Mouse (Mus musculus) kidney, adult 8-10 months (tissue): Measurements from ENCODE around the gene 1700001O22Rik.
A peak's percentile ranks its signal among the peaks of the same experiment; 100 is the strongest.

Source experiments
- DNase-seq, 2 experiments: peaks; one replicate each; pipeline ENCODE4 v3.0.0; 2022

Gene 1700001O22Rik

DNA sequence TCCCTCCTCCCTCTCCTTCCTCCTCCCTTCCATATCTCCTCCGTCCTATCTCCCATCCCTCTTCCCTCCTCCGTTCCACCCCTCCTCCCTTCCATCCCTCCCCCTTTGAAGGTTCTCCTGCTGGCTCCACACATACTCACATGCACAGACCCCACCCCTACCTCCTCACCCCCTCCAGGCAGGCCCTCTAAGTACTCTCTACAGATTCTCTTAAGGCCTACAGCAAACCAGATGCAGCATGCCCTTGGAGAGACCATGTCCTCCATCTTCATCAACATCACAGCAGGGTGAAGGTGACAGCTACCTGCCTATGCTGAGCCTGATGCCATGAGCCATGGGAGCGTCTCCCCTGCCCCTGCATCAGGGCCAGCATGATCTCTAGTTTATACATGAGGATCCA is 26.2 kb downstream of the 1700001O22Rik start:
- DNase-seq: no peak

DNA sequence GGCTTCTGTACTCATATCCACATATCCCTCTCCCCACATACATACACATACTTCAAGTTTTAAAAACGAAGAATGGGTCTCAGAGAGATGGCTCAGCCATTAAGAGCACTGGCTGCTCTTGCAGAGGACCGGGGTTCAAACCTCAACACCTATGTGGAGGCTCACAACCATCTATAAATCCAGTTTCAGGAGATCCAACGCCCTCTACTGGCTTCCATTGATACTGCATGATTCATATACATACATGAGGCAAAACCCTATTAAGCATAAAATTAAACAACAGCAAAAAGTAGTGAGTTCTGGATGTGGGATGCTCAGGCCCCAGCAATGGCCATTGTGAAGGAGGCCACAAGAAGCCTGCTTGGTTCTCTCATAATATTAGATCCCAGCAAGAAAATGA is 27.5 kb downstream of the 1700001O22Rik start:
- DNase-seq: no peak

DNA sequence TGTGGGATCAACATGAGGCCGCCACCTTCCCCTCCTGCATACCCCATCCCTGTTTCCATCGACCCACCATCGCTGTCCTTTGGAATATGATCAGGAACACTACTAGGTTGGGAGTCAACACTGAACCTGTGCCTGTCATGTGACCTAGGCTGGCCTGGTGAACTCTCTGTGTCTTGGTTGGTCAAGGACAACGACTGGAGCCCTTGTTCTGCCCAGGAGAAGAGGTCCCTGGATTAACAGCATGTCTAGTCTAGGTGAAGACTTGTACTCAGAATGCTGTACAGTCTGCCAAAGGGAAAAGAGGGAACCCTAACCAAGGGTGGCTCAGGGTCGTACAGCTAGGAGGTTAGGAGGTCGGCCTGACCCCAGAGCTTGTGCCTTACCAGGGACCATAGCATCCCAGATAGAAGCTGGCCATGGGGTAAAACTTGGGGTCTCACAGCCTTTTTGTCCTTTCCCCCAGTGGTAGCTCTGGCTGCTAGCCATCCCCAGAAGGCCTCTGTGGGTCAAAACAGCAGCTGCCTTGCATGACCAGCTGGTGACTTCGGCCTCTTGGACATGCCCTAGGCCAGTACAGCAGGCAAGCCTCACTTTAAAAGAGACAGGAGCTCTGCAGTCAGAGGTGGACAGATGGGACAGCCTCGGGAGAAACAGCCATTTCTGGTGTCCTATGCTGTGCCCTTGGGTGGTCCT is 30.0 kb downstream of the 1700001O22Rik start:
- peak in 1 of 2 experiments; percentile 50 for DNase-seq

DNA sequence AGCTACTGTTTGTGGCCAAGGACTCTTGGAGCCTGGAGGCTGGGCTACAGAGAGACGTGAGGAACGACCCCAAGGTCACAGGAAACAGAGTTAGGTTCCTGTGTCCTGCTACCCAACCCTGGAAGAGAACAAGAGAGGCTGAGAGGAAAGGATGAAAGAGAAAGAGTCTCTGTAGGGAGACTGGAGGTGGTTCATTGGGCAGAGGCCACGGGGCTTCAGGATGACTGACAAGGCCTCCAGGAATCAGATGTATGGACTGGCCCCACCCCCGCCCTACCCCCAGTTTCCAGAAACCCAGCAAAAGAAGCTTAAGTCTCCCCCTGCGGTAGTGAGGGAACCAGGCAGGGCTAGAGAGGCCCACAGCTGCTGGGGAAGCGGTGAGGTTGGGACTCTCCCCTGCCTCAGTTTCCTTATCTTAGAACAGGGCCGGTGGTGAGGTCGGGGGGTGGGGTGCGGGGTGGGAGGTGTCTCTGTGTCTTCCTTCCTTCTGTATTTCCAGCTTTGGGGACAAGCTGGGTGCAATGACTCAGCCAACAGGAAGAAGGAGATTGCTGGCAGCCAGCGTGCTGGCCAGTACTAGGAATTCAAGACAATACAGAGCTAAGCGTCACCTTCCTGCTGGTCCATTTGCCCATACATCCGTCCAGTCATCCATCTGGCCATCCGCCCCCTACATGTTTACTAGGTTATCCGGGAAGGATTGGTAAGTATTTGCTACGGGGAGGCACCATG is 30.7 kb downstream of the 1700001O22Rik start:
- DNase-seq: peak in 1 of 2 experiments; percentile 52

DNA sequence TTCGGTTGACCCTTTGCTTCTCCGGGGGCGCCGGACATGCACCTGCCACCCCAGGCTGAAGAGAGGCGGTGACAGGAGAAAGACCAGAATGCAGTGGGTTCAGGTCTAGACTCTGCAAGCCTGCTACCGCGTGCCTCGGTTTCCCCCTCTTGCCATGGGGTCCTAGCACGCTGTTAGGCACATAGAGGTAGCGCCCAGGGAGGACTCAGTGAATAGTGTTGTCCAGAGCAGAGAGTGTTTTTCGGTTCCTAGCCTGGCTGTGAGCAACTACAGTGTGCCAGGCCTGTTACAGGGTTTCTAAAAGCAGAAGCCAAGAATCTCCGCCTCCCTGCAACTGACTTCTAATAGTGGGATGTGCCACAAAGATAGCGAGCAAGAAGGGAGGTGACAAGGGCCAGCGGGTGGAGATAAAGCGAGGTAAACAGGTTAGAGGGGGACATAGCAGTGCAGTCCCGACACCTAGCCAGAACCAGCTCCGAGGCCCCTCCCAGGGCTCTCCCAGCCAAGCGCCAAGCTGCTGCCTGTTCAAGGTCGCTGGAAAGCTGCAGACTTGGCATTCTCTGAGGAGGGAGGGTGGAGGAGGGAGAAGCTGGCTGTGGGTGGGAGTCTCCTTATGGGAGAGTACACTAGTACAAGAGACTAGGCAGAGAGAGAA is 31.5 kb downstream of the 1700001O22Rik start:
- peak; percentile 88 to 92 for DNase-seq

DNA sequence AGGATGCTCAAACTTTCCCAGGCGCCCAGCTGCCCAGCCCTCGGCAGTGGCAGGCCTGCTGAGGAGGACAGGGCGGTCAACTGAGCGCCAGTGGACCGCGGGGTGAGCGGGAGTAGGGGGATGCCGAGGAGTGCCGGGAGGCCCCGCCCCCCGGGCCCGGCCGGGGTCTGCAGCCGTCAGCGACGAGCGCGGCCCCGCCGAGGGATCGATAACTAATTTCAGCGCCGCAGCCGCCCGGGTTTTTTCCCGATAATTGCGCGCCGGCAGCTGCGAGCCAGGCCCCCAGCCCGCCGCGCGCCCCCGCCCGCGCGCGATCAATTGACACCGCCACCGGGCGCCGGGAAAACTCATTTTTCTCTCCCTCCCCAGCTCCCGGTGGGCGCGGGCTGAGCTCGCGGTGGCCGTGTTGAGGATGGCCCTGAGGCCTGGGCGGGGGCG is 32.1 kb downstream of the 1700001O22Rik start:
- no peak for DNase-seq

DNA sequence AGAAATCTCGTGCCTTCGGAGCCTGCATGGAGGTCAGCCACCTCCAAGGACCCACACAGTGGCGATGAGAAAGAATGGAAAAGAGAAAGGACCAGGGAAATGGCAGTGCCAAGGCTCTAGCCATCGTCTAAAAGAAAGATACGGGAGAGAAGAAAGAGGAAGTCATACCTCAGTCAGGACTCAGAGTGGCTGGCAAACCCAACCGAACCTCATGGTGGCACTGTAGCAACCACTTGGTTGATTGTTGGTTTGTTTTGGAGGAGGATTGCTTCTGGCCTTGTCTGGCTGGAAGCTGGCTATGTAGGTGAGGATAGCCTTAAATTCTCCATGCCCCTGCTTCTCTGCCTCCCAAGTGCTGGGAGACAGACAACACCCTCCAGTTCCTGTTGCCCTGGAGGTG is 34.3 kb downstream of the 1700001O22Rik start:
- no peak for DNase-seq

DNA sequence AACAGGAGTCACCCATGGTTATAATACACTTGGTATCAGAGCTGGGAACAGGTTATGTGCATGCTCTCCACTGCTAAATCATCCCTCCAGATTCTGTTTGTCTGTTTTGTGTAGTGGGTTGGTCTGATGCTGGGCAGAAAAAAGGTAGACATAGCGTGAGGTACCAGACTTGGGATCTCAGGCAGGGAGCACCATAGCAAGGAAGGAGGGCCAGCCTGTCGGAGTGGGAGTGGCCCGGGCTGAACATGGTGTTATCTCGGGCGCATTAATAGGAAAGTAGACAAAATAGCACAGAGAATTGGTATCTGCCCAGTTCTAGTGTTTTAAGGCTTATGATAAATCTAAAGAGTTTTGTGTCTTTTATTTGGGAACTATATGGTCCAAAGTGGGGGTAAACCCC is 34.9 kb downstream of the 1700001O22Rik start:
- no peak for DNase-seq

DNA sequence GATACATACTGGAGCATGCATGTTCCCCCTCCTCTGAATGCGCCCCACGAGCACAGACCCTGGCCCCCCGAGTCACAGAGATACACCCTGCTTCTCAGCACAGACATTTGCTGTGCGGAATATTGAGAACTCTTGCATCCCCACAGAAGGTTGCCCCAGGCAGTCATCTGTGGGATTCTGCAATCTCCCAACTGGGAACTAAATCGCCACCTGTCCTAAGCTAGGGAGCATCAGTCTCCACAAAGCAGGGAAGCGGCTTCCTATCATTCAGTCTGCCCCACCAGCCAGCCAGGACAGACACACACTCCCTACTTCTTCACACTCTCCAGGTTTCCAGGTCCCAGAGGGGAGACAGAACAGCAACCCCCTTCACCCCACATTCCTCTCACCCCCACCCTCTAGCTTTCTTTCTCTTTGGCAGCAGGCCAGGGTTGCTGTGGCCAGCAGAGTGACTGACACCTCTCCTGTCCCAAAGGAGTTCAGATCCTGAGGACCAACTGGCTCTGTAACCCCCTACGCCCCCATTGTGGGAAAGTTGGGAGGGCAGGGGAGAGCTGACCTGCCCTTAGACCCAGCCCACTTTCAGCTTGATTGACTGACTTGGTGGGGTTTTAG is 35.7 kb downstream of the 1700001O22Rik start:
- DNase-seq: no peak

DNA sequence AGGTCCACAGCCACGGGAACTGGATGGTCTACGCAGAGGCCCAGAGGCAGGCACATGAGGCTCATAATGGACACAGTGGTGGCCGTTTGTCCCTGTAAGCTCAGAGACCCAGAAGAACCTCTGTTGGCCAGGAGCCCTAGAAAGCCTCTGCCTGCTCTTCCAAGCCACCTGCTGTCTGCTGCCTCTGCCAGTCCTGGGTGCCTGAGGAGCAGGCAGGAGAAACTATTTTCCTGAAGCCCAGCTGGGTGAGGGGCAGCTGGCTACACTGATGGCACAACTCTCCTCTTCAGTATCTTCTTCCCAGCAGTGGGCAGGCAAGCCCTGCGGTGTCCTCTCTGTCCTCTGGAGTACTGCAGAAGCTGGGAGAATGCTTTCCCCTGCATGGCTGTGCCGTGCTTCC is 37.0 kb downstream of the 1700001O22Rik start:
- DNase-seq: no peak

DNA sequence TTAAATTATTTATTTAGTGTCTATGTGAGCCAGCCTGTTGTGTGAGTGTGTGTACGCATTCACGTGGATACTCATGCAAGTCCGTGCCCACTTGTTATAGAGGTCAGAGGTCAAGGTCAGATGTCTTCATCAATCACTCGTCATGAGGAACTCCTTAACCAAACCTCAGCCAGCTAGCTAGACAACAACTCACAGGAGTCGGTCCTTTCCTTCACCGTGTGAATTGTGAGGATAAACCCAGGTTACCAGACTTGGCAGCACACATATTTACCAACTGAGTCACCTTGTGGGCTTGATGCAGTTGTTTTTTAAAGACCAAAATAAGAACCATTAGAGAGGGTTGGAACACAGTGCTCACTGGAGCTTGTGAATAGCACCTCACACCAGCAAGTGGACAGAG is 42.8 kb downstream of the 1700001O22Rik start:
- peak in 1 of 2 experiments; percentile 34 for DNase-seq

DNA sequence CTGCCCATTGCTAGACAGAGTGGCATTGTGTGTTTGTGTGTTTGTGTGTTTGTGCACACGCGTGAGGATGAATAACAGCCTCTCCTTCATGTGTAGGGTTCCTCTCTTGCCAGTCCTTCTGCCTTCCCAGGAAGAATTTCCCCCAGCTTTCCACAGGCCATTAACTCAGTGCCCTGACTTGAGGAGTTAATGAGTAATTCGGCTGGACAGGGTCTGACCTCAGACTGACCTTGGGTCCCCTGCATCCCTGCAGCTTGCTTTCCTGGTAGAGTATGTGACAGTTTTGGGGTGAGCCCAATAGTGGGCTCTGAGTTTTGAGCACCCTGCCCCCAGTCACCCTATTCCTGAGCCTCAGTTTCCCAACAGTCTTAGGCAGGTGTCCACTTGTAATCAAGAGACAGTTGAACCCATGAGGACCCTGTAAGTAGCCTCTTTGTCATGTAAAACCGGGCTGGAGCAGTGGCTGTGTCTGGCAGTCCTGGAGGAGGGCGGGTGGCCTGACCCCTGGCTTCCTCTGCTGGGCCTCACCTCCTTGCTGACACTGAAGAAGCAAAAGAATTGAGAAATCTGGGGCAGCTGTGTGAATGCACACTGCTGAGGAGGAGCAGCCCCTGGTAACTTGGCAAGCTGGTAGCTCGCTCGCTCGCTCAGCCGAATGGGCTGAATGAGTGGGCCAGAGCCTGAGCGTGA is 43.5 kb downstream of the 1700001O22Rik start:
- DNase-seq: peak; percentile 85 to 90

DNA sequence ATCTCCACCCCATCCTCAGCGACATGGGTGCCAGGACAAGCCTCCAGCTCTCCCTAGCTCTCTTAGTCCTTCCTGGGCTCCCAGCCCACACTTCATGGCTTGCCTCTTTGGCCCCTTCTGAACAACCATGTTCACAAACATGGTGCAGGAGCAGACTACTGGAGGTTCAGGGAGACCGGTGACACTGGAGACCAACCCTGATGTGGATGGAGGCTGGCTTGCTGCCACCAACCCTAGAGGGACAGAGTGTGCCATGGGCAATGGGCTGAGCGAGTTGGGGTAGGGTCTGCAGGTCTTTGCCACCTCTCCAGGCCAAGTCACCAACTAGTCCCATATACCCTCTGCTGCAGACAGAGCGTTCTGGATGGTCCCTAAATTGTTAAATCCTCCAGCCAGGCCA is 44.0 kb downstream of the 1700001O22Rik start:
- DNase-seq: peak in 1 of 2 experiments; percentile 38

DNA sequence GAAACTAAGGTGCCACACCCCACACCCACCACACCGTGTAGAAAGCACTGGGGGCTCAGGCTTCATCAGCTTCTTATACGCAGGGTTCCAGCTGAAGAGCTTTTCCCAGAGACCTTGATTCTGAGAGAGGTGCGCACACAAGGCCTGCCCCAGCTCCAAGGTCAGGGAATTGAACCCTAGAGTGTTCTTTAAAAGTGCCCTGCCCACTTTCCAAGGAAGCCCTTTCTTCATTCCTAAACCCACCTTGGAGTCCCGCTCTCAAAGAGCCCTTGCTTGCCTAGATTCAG is 44.4 kb downstream of the 1700001O22Rik start:
- no peak for DNase-seq

DNA sequence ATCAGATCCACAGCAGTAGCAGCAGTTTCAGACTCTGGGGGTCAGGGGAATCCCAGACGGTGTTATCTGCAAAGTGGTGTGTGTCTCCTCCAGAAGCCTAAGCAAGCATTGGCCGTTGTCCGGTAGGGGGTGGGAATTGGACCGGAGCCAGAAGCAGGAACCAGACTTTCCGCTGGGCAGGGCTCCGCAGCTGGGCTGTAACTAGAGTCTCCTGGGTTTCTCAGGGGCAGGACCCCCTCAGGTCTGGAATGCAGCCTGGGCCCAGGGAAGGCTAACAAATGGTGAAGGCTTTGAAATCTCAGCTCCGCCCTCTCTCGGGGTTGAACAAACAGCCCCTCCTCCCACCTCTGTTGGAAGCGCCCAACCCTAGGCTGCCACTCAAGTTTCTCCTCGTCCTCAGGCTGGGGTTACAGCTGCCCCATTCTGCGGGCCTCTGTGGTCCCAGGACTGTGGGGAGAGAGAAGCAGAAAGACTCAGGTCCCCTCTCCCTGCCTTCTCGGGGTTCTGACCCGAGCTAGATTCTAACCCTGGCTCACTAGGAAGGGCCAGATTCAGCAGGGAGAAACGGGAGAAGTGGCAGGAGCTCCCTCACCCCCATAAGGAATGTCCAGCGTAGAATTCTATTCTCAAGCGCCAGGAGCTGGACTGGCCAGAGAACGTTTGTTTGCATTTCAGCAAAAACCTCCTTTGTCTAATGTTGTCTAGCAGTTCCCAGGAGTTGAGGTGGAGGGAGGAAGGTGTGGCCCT is 44.9 kb downstream of the 1700001O22Rik start:
- DNase-seq: peak; percentile 96 to 97

DNA sequence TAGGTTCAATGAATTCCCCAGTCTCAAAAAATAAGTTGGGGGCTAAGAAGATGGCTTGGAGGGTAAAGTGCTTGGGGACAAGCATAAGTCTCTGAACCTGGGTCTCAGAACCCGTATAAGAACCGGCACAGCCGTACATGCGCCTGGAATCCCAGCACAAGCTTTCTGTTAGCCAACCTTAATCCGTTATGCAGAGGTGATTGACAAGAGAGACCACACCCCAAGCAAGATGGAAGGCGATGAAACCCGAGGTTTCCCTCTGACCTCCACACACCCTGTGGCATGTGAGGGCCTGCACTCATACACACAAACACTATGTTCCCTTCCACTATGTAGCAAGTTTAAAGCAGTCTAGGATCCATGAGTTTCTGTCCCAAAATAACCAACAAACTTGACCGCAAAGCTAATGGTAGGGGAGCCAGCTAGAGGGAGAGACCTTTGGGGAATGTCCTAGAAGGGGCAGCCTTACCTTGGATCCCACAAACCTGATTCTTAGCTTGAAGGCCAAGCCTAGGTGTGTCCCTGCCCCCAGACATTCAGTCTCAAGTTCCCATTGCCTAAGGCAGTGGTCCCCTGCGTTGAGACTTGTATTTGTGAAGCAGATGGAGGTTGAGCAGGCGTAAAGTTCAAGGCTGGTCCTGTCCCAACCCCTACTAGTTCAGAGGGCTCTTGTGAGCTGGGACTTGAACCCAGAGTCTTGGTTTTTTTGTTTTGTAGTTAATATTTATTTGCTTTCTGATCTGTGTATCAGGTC is 46.3 kb downstream of the 1700001O22Rik start:
- DNase-seq: no peak

DNA sequence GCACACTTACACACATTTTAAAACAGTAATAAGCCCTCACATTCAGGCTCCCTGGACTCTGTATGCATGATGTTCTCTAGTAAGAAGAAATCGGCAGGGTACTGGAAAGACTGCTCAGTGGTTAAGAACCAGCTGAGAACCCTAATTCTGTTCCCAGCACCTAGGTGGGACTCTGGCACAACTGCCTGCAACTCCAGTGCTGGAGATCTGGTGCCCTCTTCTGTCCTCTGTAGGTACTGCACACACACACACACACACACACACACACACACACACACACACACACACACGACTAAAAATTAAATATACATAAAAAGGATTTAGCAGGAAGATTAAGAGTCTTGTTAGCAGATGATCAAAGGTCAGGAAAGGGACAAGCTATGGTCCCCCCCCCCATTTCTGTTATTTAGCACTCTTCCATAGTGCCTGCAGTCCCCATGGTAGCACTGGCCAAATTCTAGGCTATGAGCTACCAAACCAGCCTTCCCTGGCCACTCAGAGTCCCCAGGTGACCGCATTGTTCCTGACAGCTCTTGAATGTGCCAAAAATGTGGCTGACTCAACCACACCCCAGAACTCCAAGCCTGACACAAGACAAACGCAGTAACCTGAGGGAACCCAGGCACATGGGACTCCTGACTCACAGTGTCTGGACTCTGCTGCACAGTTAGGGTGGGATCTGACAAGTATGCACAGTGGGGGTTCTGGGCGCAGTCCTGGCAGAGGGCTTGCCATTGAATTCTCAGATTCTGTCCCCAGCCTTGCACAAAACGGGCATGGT is 47.3 kb downstream of the 1700001O22Rik start:
- no peak for DNase-seq

DNA sequence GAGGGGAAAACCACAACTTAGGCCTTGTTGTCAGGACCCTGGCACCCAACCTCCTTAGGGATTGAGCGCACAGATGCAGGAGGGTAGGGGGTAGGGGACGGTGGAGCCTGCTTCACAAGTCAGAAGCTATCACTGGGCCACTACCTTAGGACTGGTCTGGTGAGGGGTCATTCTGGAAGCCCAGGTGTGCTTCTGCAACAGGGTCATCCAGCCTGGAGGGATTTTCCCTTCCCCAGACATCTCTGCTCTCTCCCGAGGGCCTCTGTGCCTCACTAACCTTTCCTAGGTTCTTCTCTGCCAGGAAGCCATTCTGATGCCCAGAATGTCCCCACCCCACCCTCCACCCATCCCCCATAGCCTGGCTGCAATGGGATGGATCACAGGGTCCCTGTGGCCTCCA is 48.6 kb downstream of the 1700001O22Rik start:
- no peak for DNase-seq

DNA sequence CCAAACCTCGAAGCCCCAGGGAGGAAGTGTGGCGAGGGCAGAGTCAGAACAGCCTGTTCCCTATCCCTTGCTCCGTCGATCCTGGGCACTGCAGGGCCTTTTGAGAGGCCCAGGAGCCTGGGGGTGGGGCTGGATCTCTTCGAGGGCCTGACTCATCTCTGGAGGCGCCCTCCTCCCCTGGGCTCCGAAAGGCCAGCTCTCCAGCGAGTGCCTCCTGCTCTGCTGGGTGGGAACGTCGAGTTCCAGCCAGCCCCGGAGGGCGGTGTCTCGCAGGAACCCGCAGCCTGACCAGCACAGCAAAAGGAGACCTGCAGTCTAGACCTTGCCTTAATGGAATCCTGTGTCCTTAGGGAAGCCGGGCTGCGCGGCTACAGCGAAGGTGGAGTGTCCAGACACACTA is 50.2 kb downstream of the 1700001O22Rik start:
- peak in 1 of 2 experiments; percentile 80 for DNase-seq

DNA sequence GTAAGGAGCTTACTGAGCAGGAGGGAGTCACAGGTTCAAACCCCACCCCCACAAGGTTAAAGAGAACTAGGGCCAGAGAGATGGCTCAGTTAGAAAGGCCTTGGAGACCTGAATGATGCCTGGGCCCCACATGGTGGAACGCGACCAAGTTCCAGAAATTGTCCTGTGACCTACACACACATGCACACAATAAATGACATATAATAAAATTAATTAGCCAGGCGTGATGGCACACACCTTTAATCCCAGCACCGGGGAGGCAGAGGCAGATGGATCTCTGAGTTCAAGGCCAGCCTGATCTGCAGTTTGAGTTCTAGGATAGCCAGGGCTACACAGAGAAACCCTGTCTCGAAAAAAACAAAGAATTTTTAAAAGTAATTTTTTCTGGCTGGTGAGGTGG is 51.0 kb downstream of the 1700001O22Rik start:
- DNase-seq: no peak

DNA sequence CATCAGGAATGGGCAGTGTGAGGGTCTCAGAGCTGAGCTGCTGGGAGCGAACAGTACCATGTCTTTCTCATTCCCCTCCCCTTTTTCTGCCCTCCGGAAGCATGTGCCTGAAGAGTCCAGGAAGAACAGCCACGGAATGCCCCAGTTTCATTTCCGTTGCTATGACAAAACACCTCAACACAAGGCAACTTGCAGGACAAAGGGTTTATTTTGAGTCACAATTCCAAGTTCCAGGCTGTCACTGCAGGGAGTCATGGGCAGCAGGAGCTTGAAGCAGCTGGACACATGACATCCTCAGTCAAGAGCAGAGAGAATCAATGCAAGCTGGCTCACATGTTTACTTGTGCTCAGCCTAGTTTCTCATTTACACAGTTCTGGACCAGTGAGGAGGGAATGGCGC is 53.4 kb downstream of the 1700001O22Rik start:
- DNase-seq: no peak
